Mouse (Mus musculus): ENCODE measurements at regions not wholly inside any gene's neighbourhood (a gene's known extent, or its start where the extent isn't known, plus 50 kb on each side); places are given as distances from the start of the nearest gene placed in this dataset.

DNA sequence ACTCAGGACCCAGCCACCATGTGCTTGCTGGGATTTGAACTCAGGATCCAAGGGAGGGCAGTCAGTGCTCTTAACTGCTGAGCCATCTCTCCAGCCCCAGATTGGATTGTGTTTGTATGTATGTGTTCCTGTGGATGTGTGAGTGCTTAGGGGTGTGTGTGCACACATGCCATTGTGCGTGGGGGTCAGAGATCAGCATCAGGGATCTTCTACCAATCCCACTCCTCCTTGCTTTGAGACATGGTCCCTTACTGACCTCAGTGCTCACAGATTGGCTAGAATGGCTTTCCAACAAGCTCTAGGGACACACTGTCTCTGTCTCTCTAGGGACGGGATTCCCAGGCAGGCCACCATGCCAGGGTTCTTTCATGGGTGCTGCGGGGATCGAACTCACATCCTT is 83.1 kb upstream of the Cpsf6 start:
- no peak for DNase-seq (ENCODE audit: low spot score in 2 of 2)

DNA sequence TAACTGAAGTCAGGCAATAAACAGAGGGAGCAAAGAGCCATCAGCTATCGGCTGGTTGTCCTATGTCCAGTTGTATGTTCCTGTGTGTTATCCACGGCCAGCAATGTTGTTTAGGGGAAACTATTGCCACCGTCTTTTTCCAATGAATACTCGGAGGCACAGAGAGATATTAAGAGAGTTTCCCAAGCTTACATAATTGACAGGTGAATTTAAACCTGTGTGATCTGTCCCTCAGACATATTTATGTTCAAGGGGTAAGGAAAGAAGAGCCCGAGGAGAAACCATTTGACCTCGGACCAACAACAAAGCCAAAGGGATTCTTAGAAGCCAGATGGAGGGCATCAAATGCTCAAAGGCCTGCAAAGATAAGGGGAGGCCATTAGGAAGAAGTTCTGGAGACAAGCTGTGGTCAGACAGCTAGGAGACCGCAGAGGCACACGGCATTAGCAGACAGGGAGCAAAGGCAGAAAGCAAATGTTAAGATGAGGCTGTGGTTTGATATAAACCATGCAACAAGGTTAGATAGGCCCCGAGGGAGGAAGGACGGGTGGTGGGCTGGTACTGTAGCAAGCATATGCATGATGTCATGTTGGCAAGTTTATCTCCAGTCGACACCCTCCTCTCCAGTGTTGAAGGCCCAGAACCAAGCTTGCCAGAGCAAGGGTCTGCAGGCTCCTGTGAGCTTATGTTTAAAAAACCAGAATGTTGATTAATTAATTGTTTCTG is 82.1 kb upstream of the Cpsf6 start:
- no peak for DNase-seq (ENCODE audit: low spot score in 2 of 2)

DNA sequence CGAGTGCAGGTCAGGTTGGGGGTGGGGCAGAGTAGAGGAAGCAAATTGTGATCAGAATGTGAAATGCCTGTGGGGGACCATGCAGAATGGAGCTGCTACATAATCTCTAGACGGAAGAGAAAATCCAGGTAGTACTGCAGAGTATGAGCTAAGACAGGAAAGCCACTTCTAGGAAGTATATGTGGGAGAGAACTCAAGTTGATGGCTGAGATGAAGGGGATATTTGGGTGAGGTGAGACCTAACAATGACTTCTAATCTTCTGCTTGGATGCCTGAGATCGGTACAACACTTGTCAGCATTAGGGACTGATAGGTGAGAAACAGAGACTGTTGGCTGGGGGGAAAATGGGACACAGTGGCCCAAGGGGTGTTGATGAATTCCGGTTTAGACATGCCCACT is 81.4 kb upstream of the Cpsf6 start:
- DNase-seq (ENCODE audit: low spot score in 2 of 2) = no peak

DNA sequence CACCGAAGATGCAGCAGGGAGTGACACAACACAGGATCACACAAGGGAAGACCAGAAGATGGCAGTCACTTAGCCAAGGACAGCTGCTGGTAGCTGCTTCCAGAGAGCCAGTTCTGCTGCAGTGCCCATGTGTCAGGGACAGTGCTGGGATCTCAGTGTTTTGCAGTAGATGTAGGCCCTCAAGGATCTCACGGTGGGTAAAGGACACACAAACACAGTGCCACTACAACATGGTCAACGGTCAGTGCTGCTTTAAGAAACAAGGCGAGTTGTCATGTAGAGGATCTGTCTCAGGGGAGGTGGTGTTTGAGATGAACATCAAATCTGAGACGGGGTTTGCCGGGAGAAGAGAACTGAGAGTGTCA is 80.5 kb upstream of the Cpsf6 start:
- DNase-seq (ENCODE audit: low spot score in 2 of 2) = no peak

DNA sequence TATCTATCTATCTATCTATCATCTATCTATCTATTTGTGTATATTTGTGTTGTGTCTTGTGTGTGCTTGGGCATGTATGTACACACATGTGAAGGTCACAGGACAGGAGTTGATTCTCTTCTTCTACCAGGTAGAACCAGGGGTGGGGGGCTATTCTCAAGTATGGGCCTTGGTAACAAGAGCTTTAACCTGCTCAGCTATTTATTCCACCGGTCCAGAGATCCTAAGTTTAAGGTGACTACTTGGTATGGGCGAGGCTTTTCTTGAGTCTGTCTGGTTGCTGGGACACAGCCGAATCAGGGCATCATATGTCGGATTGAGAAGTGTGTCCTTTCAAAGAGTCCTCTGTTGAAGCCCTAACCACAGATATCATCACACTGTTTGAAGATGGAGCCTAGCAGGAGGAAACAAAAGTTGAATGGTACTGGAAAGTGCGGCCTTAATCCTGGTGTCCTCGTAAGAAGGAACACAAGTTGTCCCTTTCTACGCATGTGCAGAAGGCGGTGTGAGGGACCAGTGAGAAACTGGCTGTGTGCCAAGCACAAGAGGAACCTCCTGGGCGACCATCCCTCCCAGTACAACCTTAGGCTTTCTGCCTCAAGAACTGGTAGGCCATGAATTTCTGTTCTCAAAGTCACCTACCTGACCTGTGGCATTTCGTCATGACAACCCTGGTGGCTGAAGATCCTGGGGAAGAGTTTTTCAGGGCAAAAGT is 80.0 kb upstream of the Cpsf6 start:
- DNase-seq (ENCODE audit: low spot score in 2 of 2) = no peak

DNA sequence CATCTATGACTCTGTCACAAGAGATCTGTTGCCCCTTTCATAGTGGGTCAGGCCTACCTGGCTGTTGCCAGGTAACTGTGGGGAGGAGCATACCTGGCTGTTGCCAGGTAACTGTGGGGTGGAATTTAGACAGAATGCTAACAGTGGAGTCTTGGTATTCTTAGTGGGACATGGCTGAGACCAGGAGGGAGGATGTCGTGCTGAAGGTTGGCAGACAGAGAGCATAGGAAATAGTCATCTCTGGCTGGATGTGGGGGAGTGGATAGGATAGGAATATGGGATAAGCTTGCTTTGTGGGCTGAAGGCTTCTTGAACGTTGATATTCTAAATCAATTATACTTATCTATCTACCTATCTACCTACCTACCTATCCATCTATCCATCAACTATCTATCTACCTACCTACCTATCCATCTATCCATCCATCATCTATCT is 79.2 kb upstream of the Cpsf6 start:
- DNase-seq (ENCODE audit: low spot score in 2 of 2) = no peak

DNA sequence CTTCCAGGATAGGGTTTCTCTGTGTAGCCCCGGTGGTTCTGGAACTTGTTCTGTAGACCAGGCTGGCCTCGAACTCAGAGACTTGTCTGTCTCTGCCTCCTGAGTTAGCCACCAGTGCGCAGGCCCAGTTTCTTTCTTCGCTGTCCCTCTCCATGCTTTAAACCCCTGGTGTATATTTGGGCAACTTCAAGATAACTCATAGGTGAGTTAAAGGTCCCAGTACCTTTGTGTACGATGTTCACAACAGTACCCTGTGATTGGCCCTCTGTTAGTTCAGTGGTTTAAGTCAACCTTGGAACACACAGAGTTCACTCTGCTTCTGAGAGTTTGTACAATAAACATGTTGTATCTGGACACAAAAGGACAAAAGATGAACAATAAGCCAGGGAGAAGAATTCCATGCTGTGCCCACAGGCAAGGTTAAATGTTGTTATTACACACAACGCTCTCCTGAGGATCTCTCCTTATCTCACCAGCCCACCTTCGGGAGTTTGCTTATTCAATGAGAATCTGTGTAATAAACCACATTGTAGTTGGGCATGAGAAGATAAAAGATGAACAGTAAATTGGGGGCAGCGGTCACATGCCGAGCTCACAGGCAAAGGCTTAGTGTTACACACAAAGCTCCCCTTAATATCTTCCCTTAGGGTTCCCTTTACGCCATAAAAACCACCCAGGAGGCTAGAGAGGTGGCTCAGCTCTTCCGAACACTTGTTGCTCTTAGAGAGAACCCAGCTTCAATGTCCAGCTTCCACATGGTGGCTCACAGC is 78.6 kb upstream of the Cpsf6 start:
- no peak for DNase-seq (ENCODE audit: low spot score in 2 of 2)

DNA sequence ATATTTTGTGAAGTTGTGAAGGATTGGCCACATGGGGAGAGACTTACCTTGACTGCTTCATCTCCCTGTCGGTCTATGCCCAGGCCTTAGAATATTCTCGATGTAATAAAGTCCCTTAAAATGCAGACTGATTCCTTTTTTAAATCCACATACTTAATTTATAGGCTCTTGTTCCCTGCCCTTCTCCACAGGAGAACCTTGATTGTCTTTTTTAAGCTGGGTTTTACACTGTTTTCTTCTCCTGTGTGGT is 77.8 kb upstream of the Cpsf6 start:
- no peak for DNase-seq (ENCODE audit: low spot score in 2 of 2)

DNA sequence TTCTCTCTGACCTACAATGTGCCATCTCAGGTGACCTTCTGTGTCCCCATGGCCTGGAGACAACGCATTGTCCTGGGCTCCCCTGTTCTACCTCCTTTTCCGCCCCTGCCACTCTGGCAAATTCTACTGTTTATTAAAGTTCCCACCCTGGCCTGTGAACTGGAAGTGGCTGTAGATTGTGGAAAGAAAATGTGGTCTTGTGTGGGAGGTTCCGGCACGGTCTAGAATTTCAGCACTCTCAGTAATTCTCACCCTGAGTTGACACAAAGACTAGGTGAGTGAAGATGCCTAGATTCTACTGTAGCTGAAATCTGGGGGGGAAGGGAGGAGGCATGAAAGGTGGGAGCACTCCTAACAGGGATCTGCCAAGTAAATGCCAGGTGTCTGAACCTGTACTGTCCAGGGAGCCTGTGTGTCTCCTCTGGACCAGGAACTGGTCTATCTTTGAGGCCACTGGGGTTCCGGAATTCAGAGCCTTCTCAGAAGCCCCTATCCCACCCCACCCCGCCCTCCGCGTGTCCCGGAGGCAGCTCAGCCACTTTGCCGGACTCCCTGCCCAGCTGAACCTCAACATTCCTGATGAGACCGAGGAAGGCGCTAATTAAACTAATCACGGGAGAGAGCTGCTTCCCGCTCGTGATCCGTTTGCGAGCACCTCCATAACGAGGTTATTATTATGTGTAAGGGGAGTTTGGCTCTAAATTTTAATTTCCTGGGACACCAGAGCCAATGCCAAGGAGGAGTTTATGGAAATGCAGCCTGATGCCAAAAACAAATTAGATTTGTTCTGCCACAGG is 77.3 kb upstream of the Cpsf6 start:
- DNase-seq (ENCODE audit: low spot score in 2 of 2) = no peak

DNA sequence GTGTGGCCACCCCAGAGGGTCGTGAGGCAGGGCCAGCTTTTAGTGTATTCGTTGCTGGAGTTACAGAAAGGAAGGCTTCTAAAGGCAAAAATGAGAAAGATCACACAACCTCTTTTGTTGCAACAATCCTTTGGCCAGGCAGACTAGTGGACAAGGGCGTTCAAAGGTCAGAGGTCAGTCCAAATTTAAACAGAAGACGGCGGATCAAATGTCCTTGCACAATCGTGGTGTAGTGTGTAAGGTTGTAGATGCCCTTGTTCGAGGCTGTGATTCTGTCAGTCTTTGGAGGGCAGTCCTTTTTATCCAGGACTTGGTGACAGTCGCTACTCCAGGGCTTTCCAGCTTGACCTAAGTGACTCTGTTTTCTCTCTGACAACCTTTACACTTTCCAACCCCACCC is 76.6 kb upstream of the Cpsf6 start:
- DNase-seq (ENCODE audit: low spot score in 2 of 2) = no peak

DNA sequence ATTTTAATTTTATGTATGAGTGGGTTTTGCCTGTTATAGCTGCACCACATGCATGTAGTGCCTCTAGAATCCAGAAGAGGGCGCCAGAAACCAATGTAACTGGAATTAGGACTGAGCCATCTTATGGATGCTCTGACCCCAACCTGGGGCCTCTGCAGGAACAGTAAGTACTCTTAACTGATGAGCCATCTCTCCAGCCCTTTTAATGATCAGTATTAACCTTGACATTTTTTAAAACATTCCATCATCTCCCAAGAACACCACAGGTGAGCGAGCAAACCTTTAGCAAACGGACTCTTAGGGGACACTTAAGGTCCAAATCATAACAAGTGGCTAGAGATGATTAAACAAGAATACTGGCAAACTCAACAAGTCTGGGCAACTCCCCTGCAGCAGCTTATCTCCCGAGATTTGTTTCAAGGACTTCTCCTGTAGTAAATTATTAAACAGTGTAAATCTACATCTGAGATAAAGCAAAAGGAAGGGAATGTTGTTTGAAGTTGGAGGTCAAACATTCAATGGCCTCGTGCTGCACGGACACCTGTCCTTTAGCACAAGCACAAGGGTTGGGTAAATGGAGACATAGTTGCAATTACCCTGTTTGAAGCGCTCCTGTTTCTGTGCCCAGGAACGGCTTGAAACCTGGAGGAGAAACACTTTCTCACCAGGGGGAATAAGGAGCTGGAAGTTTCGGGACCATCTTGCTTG is 75.9 kb upstream of the Cpsf6 start:
- peak; percentile 49 to 66 for DNase-seq (ENCODE audit: low spot score in 2 of 2)

DNA sequence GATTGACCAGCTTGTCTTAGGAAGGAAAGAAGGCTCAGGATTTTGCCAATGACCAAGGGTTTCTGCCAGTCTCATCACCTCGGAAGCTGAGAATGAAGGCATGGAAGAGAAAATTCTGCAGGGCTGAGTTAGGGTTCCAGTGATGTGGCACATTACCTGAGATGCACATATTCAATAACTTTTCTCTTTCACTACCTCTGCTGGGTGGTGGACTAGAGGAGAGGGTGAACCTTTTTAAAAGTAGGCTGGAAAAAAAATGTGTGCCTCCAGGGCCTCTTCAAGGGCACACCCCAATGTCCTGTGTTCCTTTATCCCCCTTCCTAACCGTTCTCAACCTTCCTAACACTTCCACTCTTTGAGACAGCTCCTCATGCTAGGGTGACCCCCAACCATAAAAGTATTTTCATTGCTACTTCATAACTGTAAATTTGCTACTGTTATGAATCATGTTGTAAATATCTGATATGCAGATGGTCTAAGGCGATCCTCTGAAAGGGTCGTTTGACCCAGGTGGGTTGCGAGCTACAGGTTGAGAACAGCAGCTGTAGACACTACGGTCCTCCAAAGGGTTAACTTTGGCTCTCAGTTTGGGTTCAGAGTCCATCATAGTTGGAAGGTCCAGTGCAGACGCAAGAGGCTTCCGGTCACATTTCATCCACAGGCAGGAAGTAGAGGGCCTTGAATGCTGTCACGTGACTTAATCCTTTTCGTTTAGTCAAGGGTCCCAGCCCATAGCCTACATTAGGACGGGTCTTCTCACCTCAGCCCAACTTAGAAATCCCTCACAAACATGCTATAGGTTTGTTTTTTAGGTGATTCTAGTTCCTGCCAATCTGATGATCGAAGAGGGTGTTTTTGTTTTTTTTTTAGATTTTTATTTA is 75.1 kb upstream of the Cpsf6 start:
- DNase-seq (ENCODE audit: low spot score in 2 of 2) = no peak

DNA sequence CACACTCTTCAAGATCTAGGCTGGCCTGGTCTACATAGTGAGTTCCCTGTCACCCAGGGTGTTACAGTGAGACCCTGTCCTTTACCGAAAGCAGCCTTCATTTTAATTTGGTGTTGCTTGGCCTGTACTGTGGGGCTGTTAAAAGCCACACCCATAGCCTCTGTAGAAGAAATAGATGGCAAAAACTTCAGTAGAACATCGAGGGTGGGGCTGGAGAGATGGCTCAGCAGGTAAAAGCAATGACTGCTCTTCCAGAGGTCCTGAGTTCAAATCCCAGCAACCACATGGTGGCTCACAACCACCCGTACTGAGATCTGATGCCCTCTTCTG is 74.3 kb upstream of the Cpsf6 start:
- no peak for DNase-seq (ENCODE audit: low spot score in 2 of 2)

DNA sequence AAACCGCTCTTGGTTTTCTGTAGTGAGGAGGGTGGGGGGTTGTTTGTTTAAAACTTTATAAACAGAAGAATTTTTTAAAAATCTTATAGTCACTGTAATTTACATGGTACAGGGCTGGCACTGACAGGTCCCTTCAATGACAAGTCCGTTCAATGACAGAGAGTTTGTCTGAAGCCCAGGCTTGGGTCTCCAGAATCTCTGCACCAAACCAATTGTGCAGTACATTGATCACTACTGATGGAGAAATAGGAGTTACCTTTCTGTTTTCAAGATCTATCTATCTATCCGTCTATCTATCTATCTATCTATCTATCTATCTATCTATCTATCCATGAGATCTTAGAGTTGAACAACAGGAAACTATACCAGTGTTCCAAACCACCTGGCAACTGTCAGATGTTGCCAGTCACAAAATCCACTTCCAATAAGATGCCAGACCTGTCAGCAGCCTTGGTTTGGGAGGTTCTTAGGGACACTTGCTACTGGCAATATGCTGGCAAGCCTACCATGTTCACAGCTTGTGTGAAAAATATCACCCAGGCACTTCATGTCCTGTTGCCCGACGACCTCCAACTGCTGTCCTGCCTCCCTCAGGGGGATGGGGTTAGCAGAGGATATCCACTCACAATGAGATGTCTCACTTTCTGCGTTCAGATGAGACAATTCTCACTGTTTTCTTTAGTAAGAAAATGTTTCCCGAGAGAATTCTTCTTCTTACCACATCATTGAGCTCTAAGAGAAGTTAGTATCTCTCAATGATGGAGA is 73.8 kb upstream of the Cpsf6 start:
- DNase-seq (ENCODE audit: low spot score in 2 of 2) = no peak

DNA sequence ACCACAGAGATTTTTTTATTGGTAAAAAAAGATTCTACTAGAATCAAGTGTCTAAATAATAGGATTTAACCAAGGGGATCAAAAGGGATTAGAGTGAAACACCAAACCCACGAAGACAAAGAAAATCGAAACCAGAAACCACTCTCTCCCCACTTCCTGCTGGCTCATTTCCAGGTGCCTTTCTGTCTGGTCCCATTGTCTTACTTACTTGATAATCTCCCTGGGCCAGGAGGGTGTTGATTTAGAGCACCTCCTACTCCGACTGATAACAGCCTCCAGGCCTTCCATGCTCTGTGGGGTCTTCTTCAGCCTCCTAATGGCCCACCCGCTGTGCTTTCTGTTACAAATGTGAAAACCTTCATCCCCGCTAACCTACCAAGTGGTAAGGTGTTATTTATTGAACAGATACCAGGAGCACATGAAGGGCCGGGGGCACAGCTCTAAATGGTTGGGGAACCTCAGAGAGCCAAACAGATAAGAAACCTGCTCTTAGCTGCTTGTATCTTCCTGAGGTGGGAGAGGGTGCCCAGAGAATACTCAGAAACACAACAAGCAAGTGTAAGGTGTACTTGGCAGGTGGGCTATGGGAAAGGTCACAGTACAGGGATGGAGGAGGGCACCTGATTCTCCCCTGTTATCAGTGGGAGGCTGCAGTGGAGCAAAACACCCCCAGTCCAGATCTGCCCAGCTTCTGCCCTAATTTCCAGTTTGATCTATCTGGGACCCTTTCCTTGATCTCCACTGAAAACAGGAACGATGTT is 72.6 kb upstream of the Cpsf6 start:
- peak; percentile 50 to 62 for DNase-seq (ENCODE audit: low spot score in 2 of 2)

DNA sequence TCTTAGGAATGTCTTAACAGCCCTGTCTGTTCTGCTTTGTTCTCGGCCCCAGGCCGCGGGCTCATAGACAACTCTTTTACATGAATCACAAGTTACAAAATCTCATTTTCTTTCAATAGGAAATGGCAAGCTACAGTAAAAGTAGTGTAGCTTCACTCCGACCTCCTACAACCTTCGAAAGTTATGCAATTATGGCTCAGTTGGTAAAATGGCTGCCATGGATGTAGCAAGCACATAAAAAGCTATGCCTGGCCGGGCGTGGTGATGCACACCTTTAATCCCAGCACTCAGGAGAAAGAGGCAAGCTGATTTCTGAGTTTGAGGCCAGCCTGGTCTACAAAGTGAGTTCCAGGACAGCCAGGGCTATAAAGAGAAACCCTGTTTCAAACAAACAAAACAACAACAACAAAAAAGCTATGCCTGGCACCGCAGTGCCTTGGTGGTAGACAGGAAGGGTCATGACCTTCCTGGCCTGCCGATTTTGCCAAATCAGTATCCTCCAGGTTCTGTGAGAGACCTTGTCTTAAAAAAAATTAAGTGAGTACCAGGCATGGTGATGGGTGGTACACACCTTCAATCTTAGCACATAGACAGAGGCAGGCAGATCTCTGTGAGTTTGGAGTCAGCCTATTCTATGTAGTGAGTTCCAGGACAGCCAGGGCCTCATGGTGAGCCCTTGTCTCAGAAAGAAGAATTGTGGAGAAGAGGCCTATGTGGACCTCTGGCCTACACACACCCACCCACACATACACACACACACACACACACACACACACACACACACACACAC is 71.8 kb upstream of the Cpsf6 start:
- DNase-seq (ENCODE audit: low spot score in 2 of 2) = no peak

DNA sequence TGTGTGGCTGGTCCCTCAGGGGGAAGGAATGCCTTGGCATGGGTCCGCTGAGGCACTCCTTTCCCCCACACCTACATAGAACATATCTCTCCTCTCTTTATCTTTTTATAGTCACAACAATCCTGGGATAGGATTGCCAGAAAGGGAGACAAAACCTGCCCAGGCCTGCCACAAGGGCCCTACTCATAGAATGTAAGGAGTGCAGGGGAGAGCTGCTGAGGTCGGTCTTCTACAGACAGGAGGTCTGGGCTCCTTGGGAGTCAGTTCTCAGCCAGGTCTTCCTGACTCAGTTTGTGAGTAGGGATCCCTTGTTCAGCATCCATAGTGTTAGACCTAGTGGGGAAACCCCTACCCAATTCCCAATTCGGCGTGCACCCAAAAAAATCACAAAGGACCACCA is 70.8 kb upstream of the Cpsf6 start:
- no peak for DNase-seq (ENCODE audit: low spot score in 2 of 2)

DNA sequence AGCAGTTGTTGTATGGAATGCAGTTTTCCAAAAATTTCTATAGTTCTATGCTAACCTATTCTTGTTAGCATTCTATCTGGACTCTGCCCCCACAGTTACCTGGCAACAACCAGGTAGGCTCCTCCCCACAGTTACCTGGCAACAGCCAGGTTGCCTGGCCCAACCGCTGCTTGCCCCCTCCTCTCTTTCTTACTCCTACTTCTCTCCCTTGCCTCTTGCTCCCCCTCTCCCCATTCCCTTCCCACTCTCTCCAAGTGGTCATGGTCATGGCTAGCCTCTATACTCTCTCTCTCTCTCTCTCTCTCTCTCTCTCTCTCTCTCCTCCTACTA is 70.4 kb upstream of the Cpsf6 start:
- no peak for DNase-seq (ENCODE audit: low spot score in 2 of 2)

Data from spleen, postnatal 36 days (tissue).